Mouse (Mus musculus) bone marrow, adult 2 months (tissue): Measurements from ENCODE around the gene Apobec1. TPM values are rescaled to one million over a fixed set of nuclear protein-coding genes. Genes with fewer than 3 reads are reported as not detected.
"Not testable (repeated sequence)": the region's sequence is repeated elsewhere in the genome, so short reads cannot be mapped to it uniquely, and the experiment has no call there.

Source experiments
- H3K27ac ChIP-seq: fragments of 200-500 bp; 2 replicates; pipeline ENCODE4 v1.5.1; 2012; ENCODE audit warnings: low read depth, mild to moderate bottlenecking, control low read depth, inconsistent platforms, low read length; ENCODE audit not compliant: control insufficient read depth, poor library complexity, insufficient read depth
- H3K4me1 ChIP-seq: fragments of 200-500 bp; 2 replicates; pipeline ENCODE4 v1.6.1; 2011; ENCODE audit warnings: low read length; ENCODE audit not compliant: control insufficient read depth, insufficient read depth
- H3K4me3 ChIP-seq: fragments of 200-500 bp; replicated peaks from 2 replicates; pipeline ENCODE3; 2011; ENCODE audit warnings: mild to moderate bottlenecking, low read depth, low read length, control low read depth; ENCODE audit not compliant: control insufficient read depth
- CTCF ChIP-seq: fragments of 200-500 bp; IDR thresholded peaks from 2 replicates; pipeline ENCODE4 v1.5.1; 2011; ENCODE audit warnings: low read length, control low read depth; ENCODE audit not compliant: control insufficient read depth, insufficient read depth
- POLR2A ChIP-seq: fragments of 200-500 bp; IDR thresholded peaks from 2 replicates; pipeline ENCODE4 v1.6.1; 2011; ENCODE audit warnings: low read depth, mild to moderate bottlenecking, control low read depth, low read length, borderline replicate concordance; ENCODE audit not compliant: control insufficient read depth
- WGBS: fragments of 180-500 bp; shearing (Covaris S2); methylation state at CpG from one replicate; pipeline ENCODE4 v1.1.7; 2018; 5-methylcytosine and 5-hydroxymethylcytosine counted together
- polyA plus RNA-seq: library from polyadenylated mRNA; stranded (reverse); fragments of >200 nt; gene quantifications from 2 replicates; pipeline ENCODE4 v1.2.4, GENCODE M21; 2011; ENCODE audit warnings: low replicate concordance; ENCODE audit not compliant: missing spikeins, insufficient read depth, insufficient read length

The Apobec1 gene
- polyA plus RNA-seq, 1 experiment = 23.3 TPM

DNA sequence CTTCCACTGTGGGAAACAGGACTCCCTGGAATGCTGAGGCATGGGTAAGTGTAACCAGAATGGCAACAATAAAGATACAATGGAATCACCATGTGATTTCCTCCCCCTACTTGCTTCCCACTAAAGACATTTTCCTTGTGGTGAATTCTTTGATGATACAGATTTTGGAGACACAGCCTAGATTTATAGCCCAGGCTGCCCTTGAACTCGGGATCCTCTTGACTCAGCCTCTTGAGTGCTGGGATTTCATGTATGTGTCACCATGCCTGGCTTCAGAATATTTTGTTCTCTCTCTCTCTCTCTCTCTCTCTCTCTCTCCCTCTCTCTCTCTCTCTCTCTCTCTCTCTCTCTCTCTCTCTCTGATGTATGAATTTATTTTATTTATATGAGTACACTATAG, 23.2 kb downstream of the Apobec1 start:
- H3K4me1 ChIP-seq = no peaks in the 10 kb centered on the region; the same call in 1 of the 2 replicates
- 86% methylated on average over 1 of the region's 1 CpGs for WGBS
- TF ChIP-seq POLR2A = no peak
- no peak for TF ChIP-seq CTCF
- no peak overlapping the region for H3K4me3 ChIP-seq
- no peak overlapping the region for H3K27ac ChIP-seq

DNA sequence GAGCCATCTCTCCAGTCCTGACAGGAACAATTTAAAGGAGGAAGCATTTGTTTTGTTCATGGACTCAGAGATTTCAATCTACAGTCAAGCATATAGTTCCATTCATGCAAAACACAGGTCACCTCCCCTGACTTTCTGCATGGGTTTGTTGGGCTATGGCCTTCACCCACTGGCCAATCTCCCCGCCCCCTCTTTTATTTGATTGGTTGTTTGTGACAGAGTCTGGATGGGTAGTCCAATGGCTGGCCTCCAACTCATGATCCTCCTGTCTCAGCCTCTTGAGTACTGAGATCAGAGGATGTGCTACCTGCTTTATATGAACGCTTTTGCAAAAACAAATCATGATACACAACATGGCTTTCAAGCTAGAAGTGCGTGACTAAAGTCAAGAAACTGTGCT, 25.2 kb downstream of the Apobec1 start:
- no peaks in the 10 kb centered on the region; the same call in 1 of the 2 replicates for H3K4me1 ChIP-seq
- no peak overlapping the region for H3K27ac ChIP-seq
- no peak overlapping the region for H3K4me3 ChIP-seq
- 87% methylated on average over 3 of the region's 3 CpGs for WGBS
- no peak for TF ChIP-seq POLR2A
- no peak for TF ChIP-seq CTCF

DNA sequence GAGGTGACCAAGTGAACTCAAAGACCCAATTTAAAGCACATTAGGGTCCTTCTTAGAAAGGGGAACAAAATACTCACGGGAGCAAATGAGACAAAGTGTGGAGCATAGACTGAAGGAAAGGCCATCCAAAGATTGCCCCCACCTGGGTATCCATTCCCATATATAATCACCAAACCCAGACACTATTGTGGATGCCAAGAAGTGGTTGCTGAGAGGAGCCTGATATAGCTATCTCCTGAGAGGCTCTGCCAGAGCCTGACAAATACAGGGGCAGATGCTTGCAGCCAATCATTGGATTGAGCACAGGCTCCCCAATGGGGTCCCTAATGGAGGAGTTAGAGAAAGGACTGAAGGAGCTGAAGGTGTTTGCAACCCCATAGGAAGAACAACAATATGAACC, 27.2 kb downstream of the Apobec1 start:
- not testable (repeated sequence) for H3K4me3 ChIP-seq, H3K27ac ChIP-seq, H3K4me1 ChIP-seq
- 45% methylated on average over 1 of the region's 1 CpGs for WGBS

DNA sequence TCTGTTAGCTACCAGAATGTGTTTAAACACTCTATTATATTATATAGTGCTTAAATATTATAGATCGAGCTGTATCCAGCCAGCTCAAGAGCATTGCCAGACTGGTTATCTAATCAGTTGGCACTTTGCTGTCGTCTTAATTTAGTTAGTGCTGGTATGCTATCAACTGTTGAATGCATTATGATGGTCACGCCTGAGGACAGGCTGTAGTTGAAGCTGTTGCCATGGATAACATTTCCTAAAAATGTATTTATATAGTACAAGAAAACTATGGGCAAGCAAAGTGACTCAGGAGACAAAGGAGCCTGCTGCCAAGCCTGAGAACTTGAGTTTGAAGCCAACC, 30.7 kb downstream of the Apobec1 start:
- TF ChIP-seq POLR2A (no peak), CTCF (no peak)
- peak overlapping the region; percentile 75; the same call in 1 of the 2 replicates for H3K27ac ChIP-seq
- H3K4me1 ChIP-seq = peaks cover 6% of the 10 kb centered on the region
- H3K4me3 ChIP-seq = no peak overlapping the region
- WGBS = 28% methylated on average over 3 of the region's 3 CpGs

DNA sequence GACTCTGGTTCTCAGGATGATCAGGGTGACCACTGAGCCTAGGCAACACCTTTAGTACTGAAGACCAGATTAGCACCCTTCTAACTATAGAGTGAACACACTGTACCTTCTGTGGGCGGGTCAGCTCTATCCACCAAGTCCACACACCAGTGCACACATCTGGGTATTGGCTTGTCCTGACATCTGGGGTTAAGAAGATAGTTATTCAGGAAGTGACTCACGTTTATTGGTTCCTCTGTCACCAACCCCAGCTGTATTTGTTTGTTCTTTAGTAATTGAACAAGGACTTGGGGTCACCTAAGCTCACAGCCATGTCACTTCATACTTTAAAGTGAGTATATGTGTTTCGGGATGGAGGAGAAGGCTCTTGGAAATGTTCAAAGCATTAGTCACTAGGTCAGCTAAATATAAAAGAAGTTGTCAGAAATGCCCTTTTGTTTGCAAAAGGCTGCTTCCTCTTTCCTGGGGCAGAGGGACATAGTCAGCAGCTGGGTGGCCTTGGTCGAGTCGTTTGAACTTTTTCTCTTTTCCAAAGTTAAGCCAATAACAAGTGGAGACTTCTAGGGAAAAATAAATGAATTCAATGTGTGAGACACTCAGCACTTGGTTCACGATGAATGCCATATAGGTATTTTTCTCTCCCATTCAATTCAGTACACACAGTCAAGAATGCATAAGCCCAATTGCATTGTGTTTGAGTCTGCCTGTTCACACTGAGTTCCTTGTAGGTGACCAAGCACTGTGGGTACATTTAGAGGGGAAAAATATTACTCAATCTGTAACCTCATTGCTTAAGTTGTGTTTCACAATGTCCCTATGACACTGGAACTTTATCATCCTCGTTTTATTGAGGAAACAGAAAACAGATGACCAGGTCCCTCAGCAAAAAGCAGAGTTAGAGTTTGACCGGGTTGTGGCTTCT, 31.3 kb downstream of the Apobec1 start:
- H3K27ac ChIP-seq = peak overlapping the region; percentile 93; the same call in 1 of the 2 replicates
- H3K4me1 ChIP-seq = peaks cover 6% of the 10 kb centered on the region
- TF ChIP-seq POLR2A (no peak), CTCF (no peak)
- 14% methylated on average over 8 of the region's 8 CpGs for WGBS
- H3K4me3 ChIP-seq = peak overlapping the region; percentile 57

DNA sequence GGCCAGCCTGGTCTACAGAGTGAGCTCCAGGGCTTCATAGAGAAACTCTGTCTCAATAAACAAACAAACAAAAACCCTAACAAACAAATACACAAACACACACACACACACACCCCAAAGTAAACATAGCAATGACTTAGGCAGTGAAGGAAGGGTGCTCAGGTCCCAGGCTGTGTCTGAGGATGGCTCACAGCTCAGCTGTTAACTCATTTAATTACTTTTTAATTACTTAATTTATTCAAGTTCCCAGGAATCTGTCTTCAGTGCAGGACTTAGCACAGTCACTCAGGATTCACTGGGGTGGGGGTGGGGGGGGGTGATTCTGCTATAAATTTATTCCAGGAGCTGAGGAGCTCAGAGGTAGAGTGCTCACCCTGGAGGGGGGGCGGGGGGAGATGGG, 32.5 kb downstream of the Apobec1 start:
- H3K27ac ChIP-seq = peak overlapping the region; percentile 65
- H3K4me1 ChIP-seq = peaks cover 8% of the 10 kb centered on the region
- TF ChIP-seq CTCF (no peak), POLR2A (no peak)
- peak overlapping the region; percentile 54 for H3K4me3 ChIP-seq
- WGBS = 87% methylated on average over 1 of the region's 1 CpGs

DNA sequence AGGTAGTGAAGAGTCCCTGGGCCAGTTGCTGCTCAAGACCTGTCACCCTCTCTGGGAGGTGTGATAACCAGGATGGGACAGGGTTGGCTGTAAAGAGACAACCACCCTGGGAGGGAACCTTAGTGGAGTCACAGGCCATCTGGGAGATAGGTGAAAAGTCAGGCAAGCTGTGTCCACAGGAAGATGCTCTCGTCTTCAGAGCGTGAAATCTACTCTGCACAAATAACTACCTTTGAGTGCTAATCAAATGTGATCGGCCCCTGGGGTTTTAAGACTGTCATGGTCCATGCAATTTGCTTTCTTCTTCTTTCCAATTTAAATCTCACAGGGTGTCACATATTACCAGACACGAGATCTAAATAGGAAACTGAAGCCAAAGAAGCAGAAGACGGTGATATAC, 33.1 kb downstream of the Apobec1 start:
- Histone ChIP-seq H3K27ac (peak overlapping the region; percentile 80), H3K4me1 (peaks cover 8% of the 10 kb centered on the region), H3K4me3 (peak overlapping the region; percentile 46)
- TF ChIP-seq POLR2A = no peak
- TF ChIP-seq CTCF = no peak
- 78% methylated on average over 5 of the region's 5 CpGs for WGBS

DNA sequence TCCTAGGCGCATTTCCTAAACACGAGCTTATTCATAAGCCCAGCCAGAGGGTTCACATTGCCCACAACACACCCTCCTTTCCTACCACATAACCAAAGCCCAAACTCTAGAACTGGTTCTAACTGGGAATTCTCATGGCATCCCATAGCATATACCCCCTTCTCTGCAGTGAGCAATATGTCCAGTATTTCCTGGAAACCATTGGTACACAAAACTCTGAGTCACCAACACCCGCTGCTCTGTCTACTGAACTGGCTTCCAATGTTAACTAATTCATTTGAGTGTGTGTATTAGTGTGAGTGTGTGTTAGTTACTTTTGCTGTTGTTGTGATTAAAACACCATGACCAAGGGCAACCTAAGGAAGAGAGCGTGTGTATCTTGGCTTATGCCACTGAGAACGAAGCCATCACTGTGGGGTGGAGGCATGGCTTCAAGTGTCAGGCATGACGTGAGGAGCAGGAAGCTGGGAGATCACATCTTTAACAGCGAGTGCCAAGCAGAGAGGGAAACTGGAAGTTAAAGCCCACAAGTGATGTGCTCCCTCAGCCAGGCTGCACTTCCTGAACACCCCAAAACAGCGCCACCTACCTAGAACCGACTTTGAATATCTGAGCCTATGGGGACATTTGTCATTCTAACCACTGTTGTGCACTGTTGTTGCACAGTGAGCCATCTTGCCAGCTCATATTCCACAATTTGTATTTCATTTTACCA, 37.0 kb downstream of the Apobec1 start:
- peaks cover 4% of the 10 kb centered on the region; the same call in 1 of the 2 replicates for H3K4me1 ChIP-seq
- 71% methylated on average over 9 of the region's 9 CpGs for WGBS
- peak overlapping the region; percentile 10; the same call in 1 of the 2 replicates for H3K27ac ChIP-seq
- no peak for TF ChIP-seq POLR2A
- 0 out of 2 replicates have a peak, but pooled peaks have one; percentile 26 for TF ChIP-seq CTCF
- no peak overlapping the region for H3K4me3 ChIP-seq

DNA sequence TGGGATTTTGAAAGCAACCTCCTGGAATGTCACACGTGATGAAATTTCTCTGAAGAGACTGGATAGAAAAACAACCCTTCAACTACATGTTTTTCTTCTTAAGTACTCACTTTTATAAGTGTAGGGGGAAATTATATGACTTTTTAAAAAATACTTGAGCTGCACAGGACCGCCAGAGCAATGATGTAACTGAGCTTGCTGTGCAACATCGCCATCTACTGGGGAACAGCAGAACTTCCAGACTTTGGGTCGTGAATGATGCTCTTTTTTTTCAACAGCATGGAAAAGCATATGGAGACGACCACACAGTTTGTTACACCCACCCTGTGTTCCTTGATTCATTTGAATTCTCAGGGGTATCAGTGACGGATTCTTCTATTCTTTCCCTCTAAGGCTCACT, 39.8 kb downstream of the Apobec1 start:
- peaks cover 2% of the 10 kb centered on the region; the same call in 1 of the 2 replicates for H3K4me1 ChIP-seq
- H3K4me3 ChIP-seq = no peak overlapping the region
- TF ChIP-seq POLR2A = no peak
- peak; percentile 82 for TF ChIP-seq CTCF
- 2% methylated on average over 6 of the region's 6 CpGs for WGBS
- no peak overlapping the region for H3K27ac ChIP-seq
